Mouse (Mus musculus) heart, adult 2 months (tissue): ENCODE measurements around the gene Cdh26.

Source experiments
- CTCF ChIP-seq: fragments of 200-600 bp; IDR thresholded peaks from 2 replicates; pipeline ENCODE4 v1.8.1; 2022; ENCODE audit warnings: antibody characterized with exemption, mild to moderate bottlenecking, moderate library complexity
- EP300 ChIP-seq: fragments of 200-500 bp; IDR thresholded peaks from 2 replicates; pipeline ENCODE4 v1.6.1; 2011; ENCODE audit warnings: low read depth, low read length, control low read depth; ENCODE audit not compliant: insufficient read depth
- POLR2A ChIP-seq: fragments of 200-500 bp; IDR thresholded peaks from 2 replicates; pipeline ENCODE4 v1.6.1; 2011; ENCODE audit warnings: mild to moderate bottlenecking, low read depth, low read length, control low read depth; ENCODE audit not compliant: insufficient read depth

- TF ChIP-seq CTCF = no peak
- TF ChIP-seq POLR2A = no peak
- TF ChIP-seq EP300 = no peak
These were observed 17.2 kb upstream of the Cdh26 start for GRCm38 (mm10) chr2:178413081-178413480.
